In genomic region chr11:99142493-99143095, GRCm38 (mm10) we compare ENCODE assay signal across 11 mouse cellular contexts. TPM values are rescaled to one million over a fixed set of nuclear protein-coding genes. Genes with fewer than 3 reads are reported as not detected.
DNase-seq lines count a peak whose midpoint lies in the region; ATAC-seq and TF ChIP-seq lines count a peak whose summit lies in the region.
"Had no signal": no experiment of that assay in that cellular context is flagged by ENCODE, and none has a peak within 500 bp of the region (broad histone marks: within the 10 kb centered on the region; RNA-seq: fewer than 3 reads in every experiment).

No protein-coding gene starts in this region.

- H3K4me2 ChIP-seq in lung, embryonic 15.5 days = no peak overlapping the region
- H3K4me2 ChIP-seq in limb, embryonic 11.5 days (ENCODE audit: low read depth, severe bottlenecking) = no peak overlapping the region
- no peak overlapping the region for H3K4me2 ChIP-seq in forebrain, postnatal 0 days (ENCODE audit: low read depth)

- no peak overlapping the region for H3K9ac ChIP-seq in lung, embryonic 15.5 days
- no peak overlapping the region for H3K9ac ChIP-seq in ES-E14 (ENCODE audit: insufficient read depth, low read depth, low read length, poor library complexity, severe bottlenecking)
- no peak overlapping the region for H3K9ac ChIP-seq in limb, embryonic 11.5 days (ENCODE audit: low read length)
- H3K9ac ChIP-seq in forebrain, postnatal 0 days = no peak overlapping the region

- H3K9me3 ChIP-seq in lung, embryonic 15.5 days = no peaks in the 10 kb centered on the region
- no peaks in the 10 kb centered on the region for H3K9me3 ChIP-seq in ES-E14 (ENCODE audit: control insufficient read depth, insufficient read depth, low read depth, low read length)
- no peaks in the 10 kb centered on the region for H3K9me3 ChIP-seq in limb, embryonic 11.5 days (ENCODE audit: control insufficient read depth, low read length)
- H3K9me3 ChIP-seq in forebrain, postnatal 0 days (ENCODE audit: low read length) = no peaks in the 10 kb centered on the region

- TF ChIP-seq CTCF in lung, adult 2 months (IDR thresholded peaks at IDR 0.05; ENCODE audit: insufficient read depth, low read length) = no peak
- TF ChIP-seq CTCF in left cerebral cortex, adult 2 months (IDR thresholded peaks at IDR 0.05) = no peak
- TF ChIP-seq CTCF in forebrain, postnatal 0 days (IDR thresholded peaks at IDR 0.05; ENCODE audit: low read depth) = no peak

- in situ Hi-C loops in ES-E14 (cut with MboI; ENCODE audit: low sequenced_read_pairs in 2 of 2, unreplicated experiment in 2 of 2) = no loop called here

- intact Hi-C loops in left cerebral cortex, adult 2 months (cut with DNase I) = no loop called here

- no peaks in the 10 kb centered on the region for H3K36me3 ChIP-seq in lung, embryonic 15.5 days
- H3K36me3 ChIP-seq in ES-E14 (ENCODE audit: control insufficient read depth, insufficient read depth, low read length, poor library complexity, severe bottlenecking) = no peaks in the 10 kb centered on the region
- H3K36me3 ChIP-seq in limb, embryonic 11.5 days (ENCODE audit: control insufficient read depth, insufficient read depth, low read length) = no peaks in the 10 kb centered on the region
- H3K36me3 ChIP-seq in forebrain, postnatal 0 days (ENCODE audit: insufficient read depth) = no peaks in the 10 kb centered on the region

- H3K4me1 ChIP-seq in lung, embryonic 15.5 days = peaks cover 53% of the 10 kb centered on the region
- H3K4me1 ChIP-seq in lung, adult 2 months (ENCODE audit: control insufficient read depth, insufficient read depth, low read length) = peaks cover 8% of the 10 kb centered on the region; the same call in 1 of the 2 replicates
- H3K4me1 ChIP-seq in ES-E14 (ENCODE audit: control insufficient read depth in 2 of 2, insufficient read depth in 2 of 2, low read length in 2 of 2, poor library complexity in 1 of 2) = peaks cover 30 to 50% of the 10 kb centered on the region in 2 experiments
- peaks cover 34% of the 10 kb centered on the region for H3K4me1 ChIP-seq in limb, embryonic 11.5 days (ENCODE audit: control insufficient read depth, insufficient read depth, low read length)
- H3K4me1 ChIP-seq in forebrain, postnatal 0 days (ENCODE audit: insufficient read depth) = 0 out of 2 replicates have a peak, but pooled peaks cover 3% of the 10 kb centered on the region

- H3K27ac ChIP-seq in lung, embryonic 15.5 days = peak overlapping the region; percentile 70
- no peak overlapping the region for H3K27ac ChIP-seq in ES-E14 (ENCODE audit: insufficient read depth, low read depth, low read length, poor library complexity, severe bottlenecking)
- peak overlapping the region; percentile 36; the same call in 1 of the 2 replicates for H3K27ac ChIP-seq in limb, embryonic 11.5 days (replicated peaks; ENCODE audit: low read depth, low read length)
- H3K27ac ChIP-seq in left cerebral cortex, adult 2 months = no peak overlapping the region
- no peak overlapping the region for H3K27ac ChIP-seq in forebrain, postnatal 0 days (ENCODE audit: low read depth, low read length)

- H3K27me3 ChIP-seq in lung, embryonic 15.5 days = no peaks in the 10 kb centered on the region
- no peaks in the 10 kb centered on the region for H3K27me3 ChIP-seq in limb, embryonic 11.5 days (ENCODE audit: control insufficient read depth, insufficient read depth, low read length)
- no peaks in the 10 kb centered on the region for H3K27me3 ChIP-seq in forebrain, postnatal 0 days (ENCODE audit: insufficient read depth, low read length)

- no peak overlapping the region for H3K4me3 ChIP-seq in lung, embryonic 15.5 days
- no peak overlapping the region for H3K4me3 ChIP-seq in lung, adult 2 months (replicated peaks; ENCODE audit: extremely low read depth, low read depth, low read length)
- peak overlapping the region; percentile 17 to 44; a peak in 2 of 4 replicates for H3K4me3 ChIP-seq in ES-E14 (ENCODE audit: insufficient read depth in 1 of 2, low read depth in 1 of 2, low read length in 2 of 2, poor library complexity in 1 of 2, severe bottlenecking in 1 of 2)
- H3K4me3 ChIP-seq in limb, embryonic 11.5 days (ENCODE audit: low read depth, low read length) = no peak overlapping the region
- H3K4me3 ChIP-seq in left cerebral cortex, adult 2 months = no peak overlapping the region
- no peak overlapping the region for H3K4me3 ChIP-seq in forebrain, postnatal 0 days (ENCODE audit: low read depth, low read length)

- no peak for DNase-seq in lung, adult 2 months
- DNase-seq in CD4-positive helper T cell, adult 2 months (ENCODE audit: low read depth, low spot score) = peak; percentile 64
- no peak for DNase-seq in ES-E14 (ENCODE audit: low read depth, low spot score)
- no peak for DNase-seq in limb, embryonic 11.5 days (ENCODE audit: low spot score)
- DNase-seq in natural killer cell, adult 2 months (ENCODE audit: low spot score in 2 of 2) = no peak
- no peak for DNase-seq in left cerebral cortex, adult 2 months (ENCODE audit: extremely low spot score in 1 of 2, low spot score in 2 of 2)
- no peak for DNase-seq in forebrain, postnatal 0 days
- DNase-seq: kidney, adult 18-20 months; right cerebral cortex, postnatal 4 days had no signal

- no peak for TF ChIP-seq POLR2A in lung, adult 2 months (IDR thresholded peaks at IDR 0.05; ENCODE audit: borderline replicate concordance, extremely low read depth, low read depth, low read length)

- 66% methylated on average over 18 of the region's 18 CpGs for WGBS in lung, embryonic 15.5 days
- 60% methylated on average over 18 of the region's 18 CpGs for WGBS in lung, adult 2 months
- 74% methylated on average over 18 of the region's 18 CpGs for WGBS in limb, embryonic 11.5 days
- WGBS in forebrain, postnatal 0 days = 55% methylated on average over 18 of the region's 18 CpGs

- ATAC-seq in lung, embryonic 15.5 days (ENCODE audit: borderline replicate concordance, extremely low read depth, low FRiP score, low TSS enrichment) = no peak
- ATAC-seq in limb, embryonic 11.5 days (ENCODE audit: insufficient number of reproducible peaks, low FRiP score, low TSS enrichment, low read depth) = no peak
- no peak for ATAC-seq in forebrain, postnatal 0 days

TF ChIP-seq in ES-E14, 5 proteins besides CTCF, POLR2A, EP300 and RAD21:
- TF ChIP-seq HCFC1 (IDR thresholded peaks at IDR 0.05; ENCODE audit: borderline replicate concordance, insufficient read depth, low read length) (no peak), MAFK (IDR thresholded peaks at IDR 0.05; ENCODE audit: insufficient read depth, low read depth, low read length) (no peak), CHD2 (IDR thresholded peaks at IDR 0.05; ENCODE audit: low read depth, low read length) (no peak), ZC3H11A (IDR thresholded peaks at IDR 0.05; ENCODE audit: borderline replicate concordance, low read depth, low read length) (no peak), ZNF384 (IDR thresholded peaks at IDR 0.05; ENCODE audit: low read depth, low read length) (no peak)
TF ChIP-seq in ES-E14: peak in this region for 0.

RNA-seq across cellular contexts. Expression of gene Ccr7, which starts 12.3 kb away (rescaled TPM):
- 0.13 and 0.29 TPM in 2 replicates for polyA plus RNA-seq in lung, embryonic 15.5 days (2015; fragmentation: Nextera tagmentation; extraction: Ambion mirVana)
- polyA plus RNA-seq in lung, adult 2 months (2012; rRNA removed) = 15.5 and 19.7 TPM in 2 replicates
- total RNA-seq in ES-E14 (2012; rRNA removed) = 0.58 and 1.4 TPM in 2 replicates
- 1.0 and 1.3 TPM in 2 replicates for polyA plus RNA-seq in limb, embryonic 11.5 days (2014; fragmentation: Nextera tagmentation; extraction: Ambion mirVana)
- total RNA-seq in left cerebral cortex, adult 2 months (2021) = not detected
- total RNA-seq in forebrain, postnatal 0 days (2014; rRNA removed) = 0.38 TPM in 1 of 2 replicates, not detected in the other
- polyA plus RNA-seq in forebrain, postnatal 0 days (2015; fragmentation: Nextera tagmentation; extraction: Ambion mirVana) = 0.06 and 0.17 TPM in 2 replicates
- total RNA-seq: layer of hippocampus, postnatal 14 days had no signal

RNA-seq across cellular contexts. Expression of gene Tns4, which starts 53.5 kb away (rescaled TPM):
- polyA plus RNA-seq in lung, embryonic 15.5 days (2015; fragmentation: Nextera tagmentation; extraction: Ambion mirVana) = 0.21 and 0.42 TPM in 2 replicates
- 2.9 and 4.9 TPM in 2 replicates for polyA plus RNA-seq in lung, adult 2 months (2012; rRNA removed)
- total RNA-seq in ES-E14 (2012; rRNA removed) = 1.1 and 1.2 TPM in 2 replicates
- polyA plus RNA-seq in limb, embryonic 11.5 days (2014; fragmentation: Nextera tagmentation; extraction: Ambion mirVana) = 1.2 and 1.6 TPM in 2 replicates
- 1 to 10 TPM in 1 of 2 experiments, under 1 TPM in 1; 0.19 to 1.1 TPM for total RNA-seq in left cerebral cortex, adult 2 months (2021)
- total RNA-seq in forebrain, postnatal 0 days (2014; rRNA removed) = 0.48 TPM in 1 of 2 replicates, not detected in the other
- 0.29 TPM in 1 of 2 replicates, not detected in the other for polyA plus RNA-seq in forebrain, postnatal 0 days (2015; fragmentation: Nextera tagmentation; extraction: Ambion mirVana)

Comparison
In these comparisons a context has a peak if more than half of its experiments do, and no peak if none do; other contexts are left out.
1. H3K27ac ChIP-seq: peak in lung, embryonic 15.5 days (single experiment) and limb, embryonic 11.5 days (single experiment); none in ES-E14 (single experiment), left cerebral cortex, adult 2 months (single experiment) and forebrain, postnatal 0 days (single experiment).
2. H3K4me3 ChIP-seq: peak in ES-E14 (2 of 2); none in lung, embryonic 15.5 days (single experiment), lung, adult 2 months (single experiment), limb, embryonic 11.5 days (single experiment), left cerebral cortex, adult 2 months (single experiment) and forebrain, postnatal 0 days (single experiment).